Mouse (Mus musculus): ENCODE data around the gene Patl2. TPM values are rescaled to one million over a fixed set of nuclear protein-coding genes. Genes with fewer than 3 reads are reported as not detected.
"Not testable (repeated sequence)": the region's sequence is repeated elsewhere in the genome, so short reads cannot be mapped to it uniquely, and the experiment has no call there.

The Patl2 gene
- polyA plus RNA-seq, 1 experiment from 2014 or later = not detected

GRCm38 (mm10) chr2:122116888-122117287, 69.1 kb downstream of the Patl2 start:
- no peak overlapping the region for H3K9ac ChIP-seq (ENCODE audit: low read length)
- H3K27ac ChIP-seq (ENCODE audit: low read length) = no peak overlapping the region
- peaks cover 1% of the 10 kb centered on the region; the same call in 1 of the 2 replicates for H3K36me3 ChIP-seq (ENCODE audit: control insufficient read depth, insufficient read depth, low read length)
- no peaks in the 10 kb centered on the region for H3K27me3 ChIP-seq (ENCODE audit: control insufficient read depth, insufficient read depth, low read length)
- no peaks in the 10 kb centered on the region for H3K9me3 ChIP-seq (replicated peaks; ENCODE audit: control insufficient read depth, low read length)
- no peak overlapping the region for H3K4me3 ChIP-seq (replicated peaks; ENCODE audit: low read length)
- peak overlapping the region; percentile 70 for H3K4me2 ChIP-seq (ENCODE audit: low read depth, low read length)
- 82% methylated on average over 2 of the region's 2 CpGs for WGBS
- H3K4me1 ChIP-seq (ENCODE audit: control insufficient read depth, insufficient read depth, low read length) = peaks cover 4% of the 10 kb centered on the region; the same call in 1 of the 2 replicates
- no peak for ATAC-seq (ENCODE audit: insufficient read depth, low FRiP score)

- no peaks in the 10 kb centered on the region for H3K27me3 ChIP-seq (ENCODE audit: control insufficient read depth, insufficient read depth, low read length)
- H3K36me3 ChIP-seq (ENCODE audit: control insufficient read depth, insufficient read depth, low read length) = peaks cover 14% of the 10 kb centered on the region; the same call in 1 of the 2 replicates
These were observed 76.3 kb downstream of the Patl2 start for GRCm38 (mm10) chr2:122109714-122110113.

GRCm38 (mm10) chr2:122108101-122108500, 77.9 kb downstream of the Patl2 start:
- WGBS = 76% methylated on average over 14 of the region's 14 CpGs
- no peak overlapping the region for H3K4me3 ChIP-seq (replicated peaks; ENCODE audit: low read length)
- ATAC-seq (ENCODE audit: insufficient read depth, low FRiP score) = no peak
- peaks cover 14% of the 10 kb centered on the region; the same call in 1 of the 2 replicates for H3K36me3 ChIP-seq (ENCODE audit: control insufficient read depth, insufficient read depth, low read length)
- H3K27me3 ChIP-seq (ENCODE audit: control insufficient read depth, insufficient read depth, low read length) = no peaks in the 10 kb centered on the region
- no peak overlapping the region for H3K27ac ChIP-seq (ENCODE audit: low read length)
- H3K4me2 ChIP-seq (ENCODE audit: low read depth, low read length) = no peak overlapping the region
- no peak overlapping the region for H3K9ac ChIP-seq (ENCODE audit: low read length)
- peaks cover 3% of the 10 kb centered on the region for H3K4me1 ChIP-seq (ENCODE audit: control insufficient read depth, insufficient read depth, low read length)
- no peaks in the 10 kb centered on the region for H3K9me3 ChIP-seq (replicated peaks; ENCODE audit: control insufficient read depth, low read length)

More at GRCm38 (mm10) chr2:122109714-122110113, 76.3 kb downstream of the Patl2 start:
- peaks cover 3% of the 10 kb centered on the region for H3K4me1 ChIP-seq (ENCODE audit: control insufficient read depth, insufficient read depth, low read length)
- H3K4me2 ChIP-seq (ENCODE audit: low read depth, low read length) = no peak overlapping the region
- H3K4me3 ChIP-seq (replicated peaks; ENCODE audit: low read length) = no peak overlapping the region
- WGBS = 53% methylated on average over 4 of the region's 4 CpGs
- H3K9me3 ChIP-seq (replicated peaks; ENCODE audit: control insufficient read depth, low read length) = no peaks in the 10 kb centered on the region
- peak overlapping the region; percentile 38; the same call in 1 of the 2 replicates for H3K27ac ChIP-seq (ENCODE audit: low read length)
- H3K9ac ChIP-seq (ENCODE audit: low read length) = no peak overlapping the region
- ATAC-seq (ENCODE audit: insufficient read depth, low FRiP score) = no peak

- no peak overlapping the region for H3K4me2 ChIP-seq (ENCODE audit: low read depth, low read length)
These were observed 83.9 kb downstream of the Patl2 start for GRCm38 (mm10) chr2:122102070-122102469.

GRCm38 (mm10) chr2:122097686-122098085, 88.3 kb downstream of the Patl2 start:
- not testable (repeated sequence) for ATAC-seq (ENCODE audit: insufficient read depth, low FRiP score); H3K9ac ChIP-seq (ENCODE audit: low read length); H3K4me1 ChIP-seq (ENCODE audit: control insufficient read depth, insufficient read depth, low read length); H3K27ac ChIP-seq (ENCODE audit: low read length); H3K4me2 ChIP-seq (ENCODE audit: low read depth, low read length); H3K27me3 ChIP-seq (ENCODE audit: control insufficient read depth, insufficient read depth, low read length); H3K9me3 ChIP-seq (replicated peaks; ENCODE audit: control insufficient read depth, low read length); H3K4me3 ChIP-seq (replicated peaks; ENCODE audit: low read length)
- 72% methylated on average over 5 of the region's 5 CpGs for WGBS
- peaks cover 15% of the 10 kb centered on the region for H3K36me3 ChIP-seq (ENCODE audit: control insufficient read depth, insufficient read depth, low read length)

More at GRCm38 (mm10) chr2:122102070-122102469, 83.9 kb downstream of the Patl2 start:
- Histone ChIP-seq H3K36me3 (ENCODE audit: control insufficient read depth, insufficient read depth, low read length) (peaks cover 10% of the 10 kb centered on the region), H3K9ac (ENCODE audit: low read length) (no peak overlapping the region), H3K4me3 (replicated peaks; ENCODE audit: low read length) (no peak overlapping the region), H3K9me3 (replicated peaks; ENCODE audit: control insufficient read depth, low read length) (no peaks in the 10 kb centered on the region), H3K27ac (ENCODE audit: low read length) (no peak overlapping the region), H3K27me3 (ENCODE audit: control insufficient read depth, insufficient read depth, low read length) (no peaks in the 10 kb centered on the region), H3K4me1 (ENCODE audit: control insufficient read depth, insufficient read depth, low read length) (no peaks in the 10 kb centered on the region)
- no peak for ATAC-seq (ENCODE audit: insufficient read depth, low FRiP score)

- H3K4me1 ChIP-seq (ENCODE audit: control insufficient read depth, insufficient read depth, low read length) = no peaks in the 10 kb centered on the region
- no peak overlapping the region for H3K9ac ChIP-seq (ENCODE audit: low read length)
- no peak overlapping the region for H3K4me3 ChIP-seq (replicated peaks; ENCODE audit: low read length)
- no peak overlapping the region for H3K4me2 ChIP-seq (ENCODE audit: low read depth, low read length)
- H3K27ac ChIP-seq (ENCODE audit: low read length) = no peak overlapping the region
- H3K27me3 ChIP-seq (ENCODE audit: control insufficient read depth, insufficient read depth, low read length) = no peaks in the 10 kb centered on the region
- 93% methylated on average over 4 of the region's 4 CpGs for WGBS
- peaks cover 7% of the 10 kb centered on the region for H3K36me3 ChIP-seq (ENCODE audit: control insufficient read depth, insufficient read depth, low read length)
- no peak for ATAC-seq (ENCODE audit: insufficient read depth, low FRiP score)
- no peaks in the 10 kb centered on the region for H3K9me3 ChIP-seq (replicated peaks; ENCODE audit: control insufficient read depth, low read length)
These were observed 92.1 kb downstream of the Patl2 start for GRCm38 (mm10) chr2:122093844-122094243.

- peak; percentile 65; the same call in 1 of the 2 replicates for ATAC-seq (ENCODE audit: insufficient read depth, low FRiP score)
- Histone ChIP-seq H3K4me2 (ENCODE audit: low read depth, low read length) (no peak overlapping the region), H3K27ac (ENCODE audit: low read length) (peak overlapping the region; percentile 53), H3K9me3 (replicated peaks; ENCODE audit: control insufficient read depth, low read length) (no peaks in the 10 kb centered on the region), H3K4me1 (ENCODE audit: control insufficient read depth, insufficient read depth, low read length) (peaks cover 12% of the 10 kb centered on the region; the same call in 1 of the 2 replicates), H3K4me3 (replicated peaks; ENCODE audit: low read length) (no peak overlapping the region), H3K9ac (ENCODE audit: low read length) (no peak overlapping the region), H3K36me3 (ENCODE audit: control insufficient read depth, insufficient read depth, low read length) (peaks cover 16% of the 10 kb centered on the region), H3K27me3 (ENCODE audit: control insufficient read depth, insufficient read depth, low read length) (no peaks in the 10 kb centered on the region)
- 47% methylated on average over 4 of the region's 4 CpGs for WGBS
These were observed 99.5 kb downstream of the Patl2 start for GRCm38 (mm10) chr2:122086446-122086845.

- 29% methylated on average over 7 of the region's 7 CpGs for WGBS
- Histone ChIP-seq H3K4me1 (ENCODE audit: control insufficient read depth, insufficient read depth, low read length) (peaks cover 12% of the 10 kb centered on the region; the same call in 1 of the 2 replicates), H3K27me3 (ENCODE audit: control insufficient read depth, insufficient read depth, low read length) (no peaks in the 10 kb centered on the region), H3K4me3 (replicated peaks; ENCODE audit: low read length) (no peak overlapping the region), H3K36me3 (ENCODE audit: control insufficient read depth, insufficient read depth, low read length) (peaks cover 25% of the 10 kb centered on the region), H3K9ac (ENCODE audit: low read length) (no peak overlapping the region), H3K27ac (ENCODE audit: low read length) (no peak overlapping the region), H3K9me3 (replicated peaks; ENCODE audit: control insufficient read depth, low read length) (no peaks in the 10 kb centered on the region), H3K4me2 (ENCODE audit: low read depth, low read length) (no peak overlapping the region)
- ATAC-seq (ENCODE audit: insufficient read depth, low FRiP score) = peak; percentile 60; the same call in 1 of the 2 replicates
These were observed 104.1 kb downstream of the Patl2 start for GRCm38 (mm10) chr2:122081728-122082456.

Measured in stomach, embryonic 16.5 days (tissue).